Mouse (Mus musculus) cerebellum, adult 2 months (tissue): ENCODE data around the gene Kremen1. TPM values are rescaled to one million over a fixed set of nuclear protein-coding genes. Genes with fewer than 3 reads are reported as not detected.

Source experiments
- DNase-seq, 2 experiments: peaks; one replicate each; pipeline ENCODE4 v3.0.0; 2021
- H3K27ac ChIP-seq: fragments of 200-500 bp; 2 replicates; pipeline ENCODE4 v1.5.1; 2012; ENCODE audit warnings: low read length, control low read depth, inconsistent platforms; ENCODE audit not compliant: insufficient read depth
- H3K27me3 ChIP-seq: fragments of 200-500 bp; 2 replicates; pipeline ENCODE4 v1.6.1; 2012; ENCODE audit warnings: inconsistent platforms, mild to moderate bottlenecking, low read length, moderate library complexity; ENCODE audit not compliant: control insufficient read depth, insufficient read depth
- H3K4me1 ChIP-seq: fragments of 200-500 bp; 2 replicates; pipeline ENCODE4 v1.6.1; 2011; ENCODE audit warnings: low read length; ENCODE audit not compliant: control insufficient read depth, insufficient read depth
- H3K4me3 ChIP-seq: fragments of 200-500 bp; replicated peaks from 2 replicates; pipeline ENCODE3; 2011; ENCODE audit warnings: mild to moderate bottlenecking, low read depth, low read length, control low read depth; ENCODE audit not compliant: insufficient read depth
- CTCF ChIP-seq: fragments of 200-500 bp; IDR thresholded peaks from 2 replicates; pipeline ENCODE4 v1.5.1; 2011; ENCODE audit warnings: low read depth, mild to moderate bottlenecking, control low read depth, low read length, moderate library complexity, borderline replicate concordance; ENCODE audit not compliant: insufficient read depth
- POLR2A ChIP-seq: fragments of 200-500 bp; IDR thresholded peaks from 2 replicates; pipeline ENCODE4 v1.6.1; 2011; ENCODE audit warnings: low read length, control low read depth, borderline replicate concordance; ENCODE audit not compliant: insufficient read depth
- WGBS: fragments of 180-500 bp; shearing (Covaris S2); methylation state at CpG from one replicate; pipeline ENCODE4 v1.1.7; 2018; 5-methylcytosine and 5-hydroxymethylcytosine counted together
- polyA plus RNA-seq: library from polyadenylated mRNA; depleted of rRNA; stranded (reverse); fragments of >200 nt; gene quantifications from 2 replicates; pipeline ENCODE4 v1.2.3, GENCODE M21; 2012

Kremen1 gene
- polyA plus RNA-seq, 1 experiment = 8.6 TPM

DNA sequence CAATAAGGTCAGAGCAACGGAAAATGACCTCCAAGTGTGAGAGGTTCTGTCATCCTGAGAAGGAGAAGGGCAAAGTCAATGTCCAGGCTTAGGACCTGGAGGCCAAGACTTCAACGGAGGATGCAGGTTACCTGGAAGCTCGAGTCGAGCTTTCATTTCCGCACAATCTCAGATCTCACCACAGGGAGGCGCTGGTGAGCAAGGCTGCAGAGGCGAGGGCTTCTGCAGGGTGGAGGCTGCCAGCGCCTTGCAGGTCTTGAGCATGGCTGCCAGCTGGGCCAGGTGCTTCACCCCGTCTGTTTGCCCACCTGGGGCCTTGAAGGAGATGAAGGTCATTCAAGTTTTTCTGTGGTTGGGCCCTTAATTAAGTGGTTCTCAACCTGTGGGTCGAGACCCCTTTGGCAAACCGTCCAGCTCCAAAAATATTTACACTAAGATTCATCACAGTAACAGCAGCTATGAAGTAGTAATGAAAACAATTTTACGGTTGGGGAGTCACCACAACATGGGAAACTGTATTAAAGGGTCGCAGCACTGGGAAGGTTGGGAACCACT is 79.4 kb downstream of the Kremen1 start:
- Histone ChIP-seq H3K27ac (no peak overlapping the region), H3K4me3 (no peak overlapping the region), H3K4me1 (no peaks in the 10 kb centered on the region), H3K27me3 (no peaks in the 10 kb centered on the region)
- no peak for TF ChIP-seq POLR2A
- TF ChIP-seq CTCF = peak; percentile 94
- WGBS = 24% methylated on average over 13 of the region's 13 CpGs
- peak; percentile 76 to 85 for DNase-seq

DNA sequence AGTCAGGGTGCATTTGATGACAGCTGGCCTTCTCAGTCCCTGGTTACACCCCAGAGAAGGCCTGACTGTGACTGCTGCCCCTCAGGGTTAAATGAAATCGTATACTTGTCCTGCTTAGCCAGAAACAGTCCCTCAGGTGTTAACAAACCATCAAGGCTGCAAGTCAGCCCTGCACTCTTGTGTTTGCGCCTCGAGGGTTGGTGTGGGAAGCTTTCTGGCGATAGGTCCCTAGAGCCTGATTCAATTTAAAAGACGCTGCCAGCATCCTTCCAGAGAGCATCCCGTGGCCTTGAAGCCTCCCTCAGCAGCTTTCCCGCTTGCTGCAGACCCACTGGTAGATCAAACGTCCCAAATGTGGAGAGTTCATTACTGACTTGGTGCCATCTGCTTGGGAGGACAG is 82.0 kb downstream of the Kremen1 start:
- Histone ChIP-seq H3K27ac (no peak overlapping the region), H3K4me3 (no peak overlapping the region), H3K27me3 (no peaks in the 10 kb centered on the region), H3K4me1 (no peaks in the 10 kb centered on the region)
- peak in 1 of 2 experiments; percentile 15 for DNase-seq
- 68% methylated on average over 8 of the region's 8 CpGs for WGBS
- TF ChIP-seq CTCF = no peak

- Histone ChIP-seq H3K4me1 (no peaks in the 10 kb centered on the region), H3K4me3 (no peak overlapping the region), H3K27me3 (no peaks in the 10 kb centered on the region), H3K27ac (no peak overlapping the region)
- DNase-seq = no peak
- no peak for TF ChIP-seq CTCF
- no peak for TF ChIP-seq POLR2A
- 89% methylated on average over 12 of the region's 12 CpGs for WGBS
Observed at GRCm38 (mm10) chr11:5177171-5177570, 84.2 kb downstream of the Kremen1 start.

DNA sequence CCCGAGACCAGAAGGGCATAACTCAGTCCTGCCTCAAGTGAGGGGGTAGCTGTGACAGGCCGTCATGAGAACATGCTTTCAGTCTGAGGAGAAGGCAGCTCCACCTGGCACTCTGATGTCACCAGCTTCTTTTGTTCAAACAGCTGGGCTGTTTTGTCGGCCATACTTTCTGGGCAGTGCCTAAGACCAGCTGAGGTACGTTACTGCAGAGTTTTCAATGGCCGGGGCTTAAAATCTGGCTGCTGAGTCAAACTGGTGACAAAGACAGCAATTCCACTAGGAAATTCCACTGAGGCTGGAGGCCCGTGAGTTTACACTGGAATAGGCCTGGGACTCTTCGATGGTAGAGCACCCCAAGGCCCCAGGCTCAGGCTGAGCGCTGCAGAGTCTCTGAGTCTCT is 84.7 kb downstream of the Kremen1 start:
- no peak overlapping the region for H3K27ac ChIP-seq
- no peak for DNase-seq
- H3K27me3 ChIP-seq = no peaks in the 10 kb centered on the region
- H3K4me1 ChIP-seq = no peaks in the 10 kb centered on the region
- 88% methylated on average over 8 of the region's 8 CpGs for WGBS
- H3K4me3 ChIP-seq = no peak overlapping the region
- no peak for TF ChIP-seq POLR2A
- no peak for TF ChIP-seq CTCF

DNA sequence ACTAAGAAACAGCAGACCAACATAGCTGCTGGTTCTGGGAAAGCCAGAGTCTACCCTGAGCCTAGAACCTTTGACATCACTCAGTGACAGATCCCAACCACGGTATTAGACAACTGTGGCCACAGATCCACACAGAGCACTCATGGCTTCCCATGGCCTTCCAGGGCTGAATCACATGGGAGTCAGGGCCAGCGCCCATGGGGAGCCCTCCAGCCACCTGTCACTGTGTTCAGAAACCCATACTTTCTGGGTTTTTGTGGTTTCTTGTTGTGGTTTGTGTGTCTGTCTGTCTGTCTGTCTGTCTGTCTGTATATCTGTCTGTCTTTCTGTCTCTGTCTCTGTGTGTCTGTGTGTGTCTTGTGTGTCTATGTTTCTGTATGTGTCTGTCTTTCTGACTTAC is 85.5 kb downstream of the Kremen1 start:
- TF ChIP-seq POLR2A (no peak), CTCF (no peak)
- WGBS = 60% methylated on average over 2 of the region's 2 CpGs

DNA sequence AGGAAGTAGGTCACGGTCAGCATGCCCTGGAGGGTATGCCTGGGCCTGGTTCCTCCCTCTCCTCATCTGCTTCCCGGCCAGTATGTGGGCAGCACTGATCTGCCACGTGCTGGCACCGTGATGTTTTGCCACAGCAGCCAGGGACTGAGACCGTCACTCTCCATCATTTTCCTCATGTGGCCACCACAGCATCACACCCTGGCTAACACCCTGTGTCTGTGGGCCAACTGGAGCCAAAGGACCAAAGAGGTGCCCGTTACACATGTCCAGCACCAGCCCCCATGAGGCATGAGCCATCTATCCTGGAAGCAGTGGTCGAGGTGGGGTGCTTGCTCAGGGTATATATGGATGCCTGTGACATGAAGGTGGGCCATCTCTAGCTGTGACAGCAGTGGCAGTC is 86.2 kb downstream of the Kremen1 start:
- H3K4me3 ChIP-seq = no peak overlapping the region
- 88% methylated on average over 7 of the region's 7 CpGs for WGBS
- no peak overlapping the region for H3K27ac ChIP-seq
- H3K27me3 ChIP-seq = no peaks in the 10 kb centered on the region
- H3K4me1 ChIP-seq = no peaks in the 10 kb centered on the region
- TF ChIP-seq CTCF = no peak
- no peak for TF ChIP-seq POLR2A
- DNase-seq = no peak

More for the DNA sequence above, 85.5 kb downstream of the Kremen1 start:
- H3K4me3 ChIP-seq = no peak overlapping the region
- no peak for DNase-seq
- no peaks in the 10 kb centered on the region for H3K27me3 ChIP-seq
- H3K27ac ChIP-seq = no peak overlapping the region
- H3K4me1 ChIP-seq = no peaks in the 10 kb centered on the region

DNA sequence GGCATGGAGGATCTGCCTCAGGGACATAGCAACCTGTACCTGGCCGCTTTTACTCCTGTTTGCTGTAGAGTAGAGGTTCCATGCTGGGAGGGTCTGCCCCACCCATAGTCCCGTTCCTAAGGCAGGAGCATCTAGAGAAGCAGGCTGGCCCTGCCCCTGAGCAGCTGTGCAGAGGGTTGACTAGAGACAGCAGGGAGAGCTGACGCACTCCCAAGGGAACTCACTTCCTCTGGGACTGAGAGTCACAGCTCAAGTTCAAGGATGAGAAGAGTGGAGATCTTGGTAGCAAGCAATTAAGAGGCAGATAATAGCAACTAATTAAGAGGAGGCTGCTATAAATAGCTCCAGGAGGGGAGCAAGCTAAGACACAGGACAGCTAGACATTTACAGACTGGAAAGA is 88.5 kb downstream of the Kremen1 start:
- no peaks in the 10 kb centered on the region for H3K4me1 ChIP-seq
- no peak for TF ChIP-seq CTCF
- DNase-seq = no peak
- no peaks in the 10 kb centered on the region for H3K27me3 ChIP-seq
- 72% methylated on average over 3 of the region's 3 CpGs for WGBS
- H3K27ac ChIP-seq = no peak overlapping the region
- H3K4me3 ChIP-seq = no peak overlapping the region

DNA sequence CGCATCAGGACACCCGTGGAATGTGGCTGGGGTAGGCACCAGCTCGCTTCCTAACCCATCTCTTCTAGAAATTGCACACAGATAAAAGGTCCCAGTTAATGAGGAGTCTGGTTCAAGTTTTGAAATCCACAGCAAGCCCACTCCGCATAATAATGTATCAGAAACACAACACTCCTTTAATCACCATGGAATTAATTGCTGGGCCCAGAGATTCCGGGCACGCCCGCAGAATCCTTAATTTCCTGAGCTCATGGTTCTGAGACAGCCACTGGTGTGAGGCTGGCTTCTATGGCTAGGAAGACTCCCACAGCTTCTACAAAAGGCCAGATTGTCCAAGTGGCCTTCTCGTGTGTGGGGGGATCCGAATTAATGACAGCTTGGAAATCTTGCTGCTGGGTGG is 94.0 kb downstream of the Kremen1 start:
- Histone ChIP-seq H3K27me3 (no peaks in the 10 kb centered on the region), H3K27ac (no peak overlapping the region), H3K4me3 (no peak overlapping the region), H3K4me1 (peaks cover 24% of the 10 kb centered on the region)
- WGBS = 85% methylated on average over 9 of the region's 9 CpGs
- TF ChIP-seq CTCF = no peak
- no peak for TF ChIP-seq POLR2A
- DNase-seq = peak in 1 of 2 experiments; percentile 42
